Mouse (Mus musculus): ENCODE measurements around the gene 3110082I17Rik.

The 3110082I17Rik gene

DNA sequence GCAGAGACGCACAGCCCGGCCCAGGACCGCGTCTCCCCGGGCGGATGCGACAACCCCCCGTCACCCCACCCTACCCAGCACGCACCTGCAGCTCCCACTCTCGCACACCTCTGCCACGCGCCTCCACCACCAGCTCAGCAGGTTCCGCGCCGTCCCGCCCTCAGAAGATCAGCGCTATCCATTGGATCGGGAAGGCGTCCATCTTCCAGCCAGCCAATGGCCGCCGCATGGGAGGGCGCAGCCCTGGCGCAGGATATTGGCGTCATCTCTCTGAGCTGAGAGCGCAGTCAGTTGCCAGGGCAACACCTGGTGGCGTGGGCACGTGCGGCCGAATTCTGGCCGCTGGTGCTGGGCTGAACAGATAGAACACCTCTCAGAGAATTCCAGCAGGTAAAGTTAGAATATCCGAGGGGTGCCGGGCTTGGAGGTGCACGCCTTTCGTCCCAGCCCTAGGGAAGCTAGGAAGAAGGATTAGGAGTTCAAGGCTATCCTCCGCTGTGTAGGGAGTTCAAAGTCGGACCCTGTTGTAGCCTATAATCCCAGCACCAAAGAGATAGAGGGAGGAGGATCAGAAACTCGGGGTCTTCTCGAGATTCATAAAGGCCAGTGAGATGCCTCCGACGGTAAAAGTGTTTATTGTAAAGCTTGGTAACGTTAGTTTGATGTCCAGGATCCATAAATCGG lies at the start of gene 3110082I17Rik:
Gene 3110082I17Rik (minus strand): TSS at position 144 of the 684 bp plus-strand sequence.
- peak; percentile 99 for DNase-seq (ENCODE audit: low spot score)

DNA sequence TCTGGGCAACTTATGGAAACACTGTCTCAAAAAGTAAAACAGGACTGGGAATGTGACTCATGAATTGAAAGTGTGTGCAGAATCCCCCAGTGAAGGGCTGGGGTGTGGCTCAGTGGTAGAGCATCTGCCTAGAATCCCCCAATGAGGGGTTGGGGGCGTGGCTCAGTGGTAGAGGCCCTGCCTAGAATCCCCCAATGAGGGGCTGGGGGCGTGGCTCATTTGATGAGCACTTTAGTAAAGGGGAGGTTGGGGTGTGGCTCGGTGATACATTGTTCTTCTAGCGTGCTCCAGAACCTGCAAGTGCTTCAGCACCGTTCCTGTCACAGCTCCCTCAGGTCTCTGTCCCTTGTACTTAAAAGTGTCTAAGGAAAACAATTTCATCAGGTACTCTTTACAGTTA lies 45.9 kb upstream of the 3110082I17Rik start:
- DNase-seq (ENCODE audit: low spot score), result no peak

DNA sequence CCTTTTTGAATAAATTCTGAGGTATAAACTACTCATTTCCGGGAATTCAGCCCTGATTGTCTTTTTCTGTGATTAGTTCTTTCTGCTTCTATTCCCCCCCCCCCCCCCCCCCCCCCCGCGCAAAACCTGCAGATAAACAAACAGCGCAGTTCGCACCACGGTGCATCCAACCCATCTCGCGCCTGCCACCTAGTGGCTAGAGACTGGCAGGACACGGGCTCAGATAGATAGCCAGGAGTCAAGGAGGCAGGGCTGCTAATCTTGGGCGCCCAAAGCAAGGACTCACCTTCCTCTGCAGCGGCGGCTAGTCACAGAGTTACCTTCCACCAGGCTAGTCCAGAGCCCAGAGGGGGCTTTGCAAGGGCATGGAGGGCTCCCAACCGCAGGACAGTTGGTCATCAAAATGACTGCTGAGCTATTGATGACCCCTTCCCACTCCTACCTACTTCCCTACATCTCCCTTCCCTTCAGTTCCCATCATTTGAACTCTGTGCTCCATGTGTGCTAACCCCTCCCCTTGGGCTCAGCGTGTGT lies 44.8 kb upstream of the 3110082I17Rik start:
- DNase-seq (ENCODE audit: low spot score), result peak; percentile 80

- DNase-seq (ENCODE audit: low spot score), result no peak
Measured at GRCm38 (mm10) chr5:139502281-139502680, 42.0 kb upstream of the 3110082I17Rik start.

- no peak for DNase-seq (ENCODE audit: low spot score)
Measured at GRCm38 (mm10) chr5:139498791-139499190, 38.5 kb upstream of the 3110082I17Rik start.

- no peak for DNase-seq (ENCODE audit: low spot score)
Measured at GRCm38 (mm10) chr5:139496939-139497338, 36.6 kb upstream of the 3110082I17Rik start.

- DNase-seq (ENCODE audit: low spot score), result no peak
Measured at GRCm38 (mm10) chr5:139495019-139495669, 34.8 kb upstream of the 3110082I17Rik start.

- no peak for DNase-seq (ENCODE audit: low spot score)
Measured at GRCm38 (mm10) chr5:139493690-139494089, 33.4 kb upstream of the 3110082I17Rik start.

- no peak for DNase-seq (ENCODE audit: low spot score)
Measured at GRCm38 (mm10) chr5:139491348-139491747, 31.0 kb upstream of the 3110082I17Rik start.

DNA sequence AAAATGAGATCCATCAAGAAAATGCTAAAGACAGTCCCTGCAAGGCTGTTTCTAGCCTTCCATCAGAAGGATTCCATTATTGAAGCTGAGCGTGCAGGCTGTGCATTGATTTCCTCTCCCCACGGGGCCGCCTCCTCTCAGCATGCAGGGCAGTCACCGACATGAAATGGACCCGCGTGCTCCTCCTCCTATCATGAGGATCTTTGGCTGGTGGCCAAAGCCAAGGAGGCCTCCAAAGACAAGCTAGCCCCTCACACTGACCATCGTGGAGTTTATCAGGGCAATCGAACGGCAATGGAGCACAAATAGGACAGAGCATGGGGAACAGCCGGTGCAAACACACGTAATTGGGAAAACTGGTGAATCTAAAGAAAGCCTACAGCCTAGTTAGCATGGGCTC lies 29.8 kb upstream of the 3110082I17Rik start:
- no peak for DNase-seq (ENCODE audit: low spot score)

GRCm38 (mm10) chr5:139484185-139484814 lies 24.0 kb upstream of the 3110082I17Rik start, which contains the start of gene Zfand2a:
Gene Zfand2a, minus strand, starts transcription at chr5:139484549.
- DNase-seq (ENCODE audit: low spot score), result peak; percentile 97

- no peak for DNase-seq (ENCODE audit: low spot score)
Measured at GRCm38 (mm10) chr5:139483171-139483848, 23.0 kb upstream of the 3110082I17Rik start.

DNA sequence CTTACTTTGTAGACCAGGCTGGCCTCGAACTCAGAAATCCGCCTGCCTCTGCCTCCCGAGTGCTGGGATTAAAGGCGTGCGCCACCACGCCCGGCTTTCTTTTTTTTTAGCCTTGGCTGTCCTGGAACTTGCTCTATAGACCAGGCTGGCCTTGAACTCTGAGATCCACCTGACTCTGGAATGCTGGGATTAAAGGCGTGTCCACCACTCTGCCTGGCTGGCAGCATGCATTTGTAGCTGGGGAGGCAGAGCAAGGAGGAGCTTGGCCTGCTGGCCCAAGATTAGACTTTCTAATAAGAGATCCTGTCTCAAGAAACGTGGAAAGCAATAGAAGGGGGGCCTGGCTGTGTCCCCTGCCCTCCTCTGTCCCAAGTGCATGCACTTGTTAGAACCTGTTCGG lies 20.1 kb upstream of the 3110082I17Rik start:
- DNase-seq (ENCODE audit: low spot score), result no peak

GRCm38 (mm10) chr5:139479088-139479487 lies 18.8 kb upstream of the 3110082I17Rik start:
- no peak for DNase-seq (ENCODE audit: low spot score)

GRCm38 (mm10) chr5:139474741-139475140 lies 14.4 kb upstream of the 3110082I17Rik start:
- DNase-seq (ENCODE audit: low spot score), result no peak

GRCm38 (mm10) chr5:139467998-139468397 lies 7.7 kb upstream of the 3110082I17Rik start:
- peak; percentile 21 for DNase-seq (ENCODE audit: low spot score)

DNA sequence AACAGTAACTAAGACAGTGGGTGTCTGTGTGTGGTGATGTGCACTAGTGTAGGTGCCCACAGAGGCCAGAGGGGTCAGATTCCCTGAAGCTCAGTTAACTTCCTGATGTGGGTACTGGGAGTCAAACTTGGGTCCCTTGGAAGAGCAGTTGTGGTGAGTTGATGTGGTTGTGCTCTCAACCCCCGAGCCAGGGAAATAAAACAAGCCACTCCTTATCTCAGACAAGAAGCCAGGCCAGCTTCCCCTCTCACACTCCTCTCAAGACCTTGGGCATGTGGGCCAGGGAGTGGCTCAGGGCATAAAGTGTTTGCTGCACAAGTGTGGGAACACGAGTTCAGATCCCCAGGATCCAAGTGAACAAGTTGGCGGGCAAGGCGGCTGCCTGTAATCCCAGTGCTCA lies 6.5 kb upstream of the 3110082I17Rik start:
- DNase-seq (ENCODE audit: low spot score), result no peak

- DNase-seq (ENCODE audit: low spot score), result no peak
Measured at GRCm38 (mm10) chr5:139466373-139466772, 6.0 kb upstream of the 3110082I17Rik start.

- DNase-seq (ENCODE audit: low spot score), result no peak
Measured at GRCm38 (mm10) chr5:139464874-139465273, 4.5 kb upstream of the 3110082I17Rik start.

GRCm38 (mm10) chr5:139459938-139460337 lies 389 bp downstream of the 3110082I17Rik start:
- no peak for DNase-seq (ENCODE audit: low spot score)

DNA sequence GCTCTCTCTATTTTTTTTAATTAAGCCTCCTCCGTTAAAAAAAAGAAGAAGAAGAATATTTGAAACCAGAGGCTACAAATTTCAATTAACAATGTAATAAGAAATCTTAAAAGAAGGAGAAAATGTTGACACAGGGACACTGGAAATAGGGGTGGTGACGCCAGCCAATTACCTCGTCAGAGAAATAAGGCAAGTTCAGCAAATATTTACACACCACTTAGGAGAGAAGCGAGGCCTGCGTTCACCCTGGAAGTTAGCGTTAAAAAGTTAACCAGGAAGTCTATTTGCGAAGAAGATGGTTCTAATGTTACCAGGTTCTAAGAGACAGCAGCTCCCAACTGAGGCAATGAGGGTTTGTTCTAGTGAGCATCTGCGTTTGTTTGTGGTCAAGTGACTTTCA lies 3.1 kb downstream of the 3110082I17Rik start:
- DNase-seq (ENCODE audit: low spot score), result no peak

DNA sequence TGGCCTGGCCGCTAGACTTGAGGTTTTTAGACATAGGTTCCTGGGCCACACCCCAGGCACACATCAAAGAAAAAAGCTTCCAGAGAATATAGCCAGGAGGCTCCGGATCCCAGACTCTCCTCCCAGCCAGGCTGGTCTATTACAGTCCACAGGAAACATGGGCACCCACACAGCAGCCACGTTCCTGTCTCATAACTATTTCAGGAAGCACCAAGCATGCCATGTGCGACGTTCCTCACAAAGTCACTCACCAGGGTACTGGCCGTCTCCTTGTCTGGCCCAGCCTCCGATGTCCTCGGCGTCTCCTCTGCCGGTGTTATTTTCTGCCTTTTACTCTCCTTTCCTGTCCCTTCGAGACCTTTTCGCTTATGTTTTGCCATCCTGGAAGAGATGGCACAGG lies 5.2 kb downstream of the 3110082I17Rik start:
- DNase-seq (ENCODE audit: low spot score), result no peak

All from ovary, postnatal 14 days (tissue).